27 mouse cellular contexts compared by ENCODE assay signal in the genomic region with DNA sequence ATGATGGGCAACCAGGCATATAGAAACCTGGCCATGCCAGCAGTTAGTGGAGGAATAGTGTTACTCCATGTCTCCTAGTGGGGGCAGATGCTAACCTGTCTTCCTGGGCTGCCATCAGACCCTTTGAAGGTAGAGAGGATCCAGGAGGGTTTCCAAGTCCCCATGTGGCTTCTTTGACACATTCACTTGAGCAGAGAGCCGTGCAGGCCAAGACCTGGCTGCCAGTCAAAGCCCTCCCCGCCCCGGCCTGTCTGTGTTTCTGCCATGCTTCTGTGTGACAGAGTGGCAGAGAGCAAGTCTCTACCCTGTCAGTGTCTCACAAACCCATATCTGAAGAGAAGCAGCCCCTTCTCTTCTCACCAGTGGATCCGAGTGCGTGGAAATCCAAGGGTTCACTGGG. TPM values are rescaled to one million over a fixed set of nuclear protein-coding genes. Genes with fewer than 3 reads are reported as not detected.
A peak's percentile ranks its signal among the peaks of the same experiment; 100 is the strongest.
DNase-seq lines count a peak whose midpoint lies in the region; ATAC-seq and TF ChIP-seq lines count a peak whose summit lies in the region.
"Had no signal": no experiment of that assay in that cellular context is flagged by ENCODE, and none has a peak within 500 bp of the region (broad histone marks: within the 10 kb centered on the region; RNA-seq: fewer than 3 reads in every experiment).

No protein-coding gene starts in this region.

- H3K27me3 ChIP-seq in cerebellum, adult 2 months (ENCODE audit: control insufficient read depth, insufficient read depth, low read length) = no peaks in the 10 kb centered on the region
- peaks cover 11% of the 10 kb centered on the region; the same call in 1 of the 2 replicates for H3K27me3 ChIP-seq in embryonic facial prominence, embryonic 10.5 days (replicated peaks; ENCODE audit: low read depth, poor library complexity, severe bottlenecking)
- H3K27me3 ChIP-seq: forebrain, embryonic 15.5 days; Patski had no signal

- WGBS in cerebellum, adult 2 months = 44% methylated on average over 5 of the region's 5 CpGs
- 94% methylated on average over 5 of the region's 5 CpGs for WGBS in embryonic facial prominence, embryonic 10.5 days

- DNase-seq in cerebellum, postnatal 10 days = peak; percentile 85 to 89
- DNase-seq in cerebellum, adult 8-10 months = no peak
- DNase-seq in cerebellum, postnatal 25 days = peak; percentile 42 to 59
- no peak for DNase-seq in cerebellum, adult 2 months
- peak; percentile 54 for DNase-seq in left cerebral cortex, postnatal 4 days
- DNase-seq in left cerebral cortex, adult 11 months (ENCODE audit: low spot score) = no peak
- no peak for DNase-seq in embryonic facial prominence, embryonic 10.5 days (ENCODE audit: low spot score)
- DNase-seq: adrenal gland, adult 8-10 months; adrenal gland, postnatal 14 days; adrenal gland, postnatal 36 days; B cell, adult 2 months; cerebellum, adult 11-12 months; cerebellum, adult 9-11 months; forebrain, postnatal 0 days had no signal

- TF ChIP-seq CTCF in cerebellum, adult 2 months (IDR thresholded peaks at IDR 0.05; ENCODE audit: borderline replicate concordance, insufficient read depth, low read depth, low read length) = no peak

- H3K4me1 ChIP-seq in cerebellum, adult 2 months (ENCODE audit: control insufficient read depth, insufficient read depth, low read length) = peaks cover 7% of the 10 kb centered on the region
- H3K4me1 ChIP-seq in embryonic facial prominence, embryonic 10.5 days = peaks cover 23% of the 10 kb centered on the region
- H3K4me1 ChIP-seq: forebrain, embryonic 13.5 days had no signal

- H3K27ac ChIP-seq in cerebellum, adult 2 months (ENCODE audit: insufficient read depth, low read length) = no peak overlapping the region
- H3K27ac ChIP-seq in embryonic facial prominence, embryonic 10.5 days (replicated peaks) = 0 out of 2 replicates have a peak overlapping the region, but pooled peaks have one; percentile 5
- H3K27ac ChIP-seq: forebrain, embryonic 13.5 days; forebrain, embryonic 15.5 days had no signal

- no peak for ATAC-seq in inflammation-experienced regulatory T-cells, adult 6 months
- ATAC-seq: activated CD4-positive, CD25-positive, alpha-beta regulatory T cell, adult 4 months; CD4-positive, CD25-positive, alpha-beta regulatory T cell, adult 4 months; forebrain, embryonic 13.5 days; forebrain, embryonic 15.5 days; Patski had no signal

- H3K9me3 ChIP-seq in embryonic facial prominence, embryonic 10.5 days = no peaks in the 10 kb centered on the region
- H3K9me3 ChIP-seq: forebrain, embryonic 13.5 days; forebrain, embryonic 15.5 days; G1E had no signal

- H3K4me3 ChIP-seq in cerebellum, adult 2 months (replicated peaks; ENCODE audit: insufficient read depth, low read depth, low read length) = no peak overlapping the region
- H3K4me3 ChIP-seq in embryonic facial prominence, embryonic 10.5 days = no peak overlapping the region
- H3K4me3 ChIP-seq: forebrain, embryonic 13.5 days; forebrain, embryonic 15.5 days had no signal

- H3K36me3 ChIP-seq in embryonic facial prominence, embryonic 10.5 days (replicated peaks) = no peaks in the 10 kb centered on the region
- H3K36me3 ChIP-seq: forebrain, embryonic 15.5 days; G1E had no signal

- intact Hi-C loops in left cerebral cortex, postnatal 4 days (cut with DNase I) = no loop called here

- no peak for TF ChIP-seq POLR2A in cerebellum, adult 2 months (IDR thresholded peaks at IDR 0.05; ENCODE audit: borderline replicate concordance, insufficient read depth, low read length)

RNA-seq across cellular contexts. Expression of gene Tinagl1, which starts 9.0 kb away (rescaled TPM):
- polyA plus RNA-seq in cerebellum, adult 2 months (2012; rRNA removed) = 12.8 and 13.4 TPM in 2 replicates
- 1 to 10 TPM; 1.6 to 2.5 TPM for total RNA-seq in left cerebral cortex, postnatal 4 days (2021)
- polyA plus RNA-seq in embryonic facial prominence, embryonic 10.5 days (2016; fragmentation: Nextera tagmentation; extraction: Ambion mirVana) = 10.7 and 12.3 TPM in 2 replicates
- polyA plus RNA-seq in inflammation-experienced regulatory T-cells, adult 6 months (2017; shearing (Covaris generic)) = not detected
- total RNA-seq: CH12.LX had no signal
- polyA plus RNA-seq: activated CD4-positive, CD25-positive, alpha-beta regulatory T cell, adult 4 months; CD4-positive, CD25-positive, alpha-beta regulatory T cell, adult 4 months had no signal

RNA-seq across cellular contexts. Expression of gene Gm853, which starts 38.3 kb away (rescaled TPM):
- 0.33 and 0.67 TPM in 2 replicates for polyA plus RNA-seq in cerebellum, adult 2 months (2012; rRNA removed)
- total RNA-seq in left cerebral cortex, postnatal 4 days (2021) = not detected
- polyA plus RNA-seq in embryonic facial prominence, embryonic 10.5 days (2016; fragmentation: Nextera tagmentation; extraction: Ambion mirVana) = not detected in 2 replicates
- not detected for polyA plus RNA-seq in inflammation-experienced regulatory T-cells, adult 6 months (2017; shearing (Covaris generic))
- total RNA-seq: adrenal gland, adult 18-20 months; adrenal gland, adult 8-10 months; adrenal gland, postnatal 14 days; adrenal gland, postnatal 36 days; CH12.LX; forebrain, postnatal 0 days had no signal
- polyA plus RNA-seq: activated CD4-positive, CD25-positive, alpha-beta regulatory T cell, adult 4 months; CD4-positive, CD25-positive, alpha-beta regulatory T cell, adult 4 months; cortical plate, adult 2 months; embryonic facial prominence, embryonic 11.5 days; embryonic facial prominence, embryonic 14.5 days; forebrain, embryonic 11.5 days; forebrain, embryonic 13.5 days; G1E had no signal

RNA-seq across cellular contexts. Expression of gene Hcrtr1, which starts 44.7 kb away (rescaled TPM):
- 4.3 and 5.2 TPM in 2 replicates for polyA plus RNA-seq in cerebellum, adult 2 months (2012; rRNA removed)
- 1 to 10 TPM; 1.9 to 3.6 TPM for total RNA-seq in left cerebral cortex, postnatal 4 days (2021)
- polyA plus RNA-seq in embryonic facial prominence, embryonic 10.5 days (2016; fragmentation: Nextera tagmentation; extraction: Ambion mirVana) = 0.21 and 0.41 TPM in 2 replicates
- polyA plus RNA-seq in inflammation-experienced regulatory T-cells, adult 6 months (2017; shearing (Covaris generic)) = not detected
- total RNA-seq: CH12.LX, G1E had no signal
- polyA plus RNA-seq: activated CD4-positive, CD25-positive, alpha-beta regulatory T cell, adult 4 months; CD4-positive, CD25-positive, alpha-beta regulatory T cell, adult 4 months; forebrain, embryonic 13.5 days; G1E had no signal

Comparison
In these comparisons a context has a peak if more than half of its experiments do, and no peak if none do; other contexts are left out.
1. DNase-seq: peak in cerebellum, postnatal 10 days (2 of 2), cerebellum, postnatal 25 days (2 of 2) and left cerebral cortex, postnatal 4 days (single experiment); none in cerebellum, adult 8-10 months (single experiment), cerebellum, adult 2 months (0 of 2), left cerebral cortex, adult 11 months (single experiment) and embryonic facial prominence, embryonic 10.5 days (single experiment).
2. RNA of gene Tinagl1, which starts 9.0 kb away (polyA plus RNA-seq): 12.8 to 13.4 TPM in cerebellum, adult 2 months and 10.7 to 12.3 TPM in embryonic facial prominence, embryonic 10.5 days; not detected in inflammation-experienced regulatory T-cells, adult 6 months; every median in the first group is over 10 times any median in the second.